Mouse (Mus musculus) cortical plate, adult 2 months (tissue): ENCODE measurements around the gene Ddah2.

Experiments used
- CTCF ChIP-seq: fragments of 200-500 bp; IDR thresholded peaks from 2 replicates; pipeline ENCODE4 v1.5.1; 2011; ENCODE audit warnings: mild to moderate bottlenecking, control low read depth, low read length; ENCODE audit not compliant: insufficient read depth; ENCODE audit errors: extremely low read depth
- POLR2A ChIP-seq: fragments of 200-500 bp; IDR thresholded peaks from 2 replicates; pipeline ENCODE4 v1.6.1; 2011; ENCODE audit warnings: mild to moderate bottlenecking, low read length, control low read depth; ENCODE audit not compliant: insufficient read depth; ENCODE audit errors: extremely low read depth

GRCm38 (mm10) chr17:35039121-35039873 lies 19.5 kb upstream of the Ddah2 start:
- TF ChIP-seq CTCF (no peak), POLR2A (no peak)
